Mouse (Mus musculus) brain, embryonic 14.5 days (tissue): ENCODE data around the gene Dynlt1a.
"Not testable (repeated sequence)": the region's sequence is repeated elsewhere in the genome, so short reads cannot be mapped to it uniquely, and the experiment has no call there.

Source experiments
- CTCF ChIP-seq: fragments of 200-500 bp; IDR thresholded peaks from 2 replicates; pipeline ENCODE4 v1.5.1; 2012; ENCODE audit warnings: inconsistent platforms, mild to moderate bottlenecking, moderate library complexity, borderline replicate concordance; ENCODE audit not compliant: insufficient read depth, insufficient read length; ENCODE audit errors: extremely low read depth
- POLR2A ChIP-seq: fragments of 200-500 bp; IDR thresholded peaks from 2 replicates; pipeline ENCODE4 v1.6.1; 2012; ENCODE audit warnings: mild to moderate bottlenecking, inconsistent platforms, borderline replicate concordance; ENCODE audit not compliant: poor library complexity, insufficient read depth, insufficient read length, severe bottlenecking; ENCODE audit errors: extremely low read depth

GRCm38 (mm10) chr17:6327554-6327953 is 10.3 kb upstream of the Dynlt1a start:
- not testable (repeated sequence) for TF ChIP-seq CTCF, POLR2A
